Mouse (Mus musculus): ENCODE results near the gene Ston2. TPM values are rescaled to one million over a fixed set of nuclear protein-coding genes. Genes with fewer than 3 reads are reported as not detected.
A peak's percentile ranks its signal among the peaks of the same experiment; 100 is the strongest.

Ston2 gene
- polyA plus RNA-seq, 1 experiment from 2014 or later = 13.7 TPM

DNA sequence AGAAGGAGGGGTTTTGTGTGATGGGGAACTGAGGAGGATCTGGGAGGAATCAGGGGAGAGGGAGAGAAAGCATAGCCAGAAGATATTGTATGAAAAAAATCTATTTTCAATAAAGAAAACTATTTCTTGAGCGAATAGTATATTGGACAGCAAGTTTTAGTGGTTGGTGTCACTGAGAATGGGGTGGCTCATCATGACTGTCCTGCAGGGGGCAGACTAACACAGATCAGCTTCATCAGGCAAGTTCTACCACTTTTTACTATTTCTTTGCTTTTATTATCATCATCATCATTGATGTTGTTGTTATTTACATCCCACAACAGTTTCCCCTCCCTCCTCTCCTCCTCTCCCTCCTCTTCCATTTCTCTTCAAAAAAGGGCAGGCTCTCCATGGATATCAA is 163.2 kb downstream of the Ston2 start:
- WGBS = 65% methylated on average over 1 of the region's 1 CpGs
- Histone ChIP-seq H3K9me3 (ENCODE audit: control insufficient read depth, low read length) (no peaks in the 10 kb centered on the region), H3K4me1 (replicated peaks; ENCODE audit: control insufficient read depth, insufficient read depth, low read length) (no peaks in the 10 kb centered on the region)

DNA sequence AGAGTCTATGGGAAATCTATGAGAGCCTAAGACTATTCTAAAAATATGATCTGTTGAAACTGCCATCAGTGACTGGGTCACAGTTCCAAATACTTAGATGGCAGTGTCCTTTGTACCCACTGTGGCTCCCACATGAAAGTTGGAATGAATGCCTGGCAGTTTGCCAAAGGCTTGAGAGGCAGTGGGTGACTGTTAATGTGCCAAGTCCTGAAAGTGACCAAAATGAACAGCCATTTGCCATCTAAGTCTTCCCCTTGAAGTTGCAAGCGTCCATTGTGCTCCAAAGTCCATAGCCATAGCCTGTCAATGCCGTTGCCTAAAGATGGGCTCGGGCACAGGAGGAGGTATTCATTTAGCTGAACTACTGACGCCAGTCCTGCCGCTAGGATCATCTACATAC is 178.8 kb downstream of the Ston2 start:
- H3K4me1 ChIP-seq (replicated peaks; ENCODE audit: control insufficient read depth, insufficient read depth, low read length) = no peaks in the 10 kb centered on the region
- H3K27me3 ChIP-seq (ENCODE audit: control insufficient read depth, insufficient read depth, low read length) = no peaks in the 10 kb centered on the region
- H3K27ac ChIP-seq (ENCODE audit: low read depth, low read length) = no peak overlapping the region
- no peak for ATAC-seq (replicated peaks; ENCODE audit: low FRiP score)
- WGBS = 88% methylated on average over 5 of the region's 5 CpGs
- no peaks in the 10 kb centered on the region for H3K36me3 ChIP-seq (ENCODE audit: control insufficient read depth, insufficient read depth, low read length)
- no peak overlapping the region for H3K4me2 ChIP-seq (ENCODE audit: low read depth, low read length, severe bottlenecking)
- H3K9me3 ChIP-seq (ENCODE audit: control insufficient read depth, low read length) = no peaks in the 10 kb centered on the region
- no peak for DNase-seq (ENCODE audit: low spot score)
- no peak overlapping the region for H3K9ac ChIP-seq (ENCODE audit: low read length)
- no peak overlapping the region for H3K4me3 ChIP-seq (ENCODE audit: low read depth, low read length)

More for the DNA sequence above, 163.2 kb downstream of the Ston2 start:
- Histone ChIP-seq H3K9ac (ENCODE audit: low read length) (no peak overlapping the region), H3K4me2 (ENCODE audit: low read depth, low read length, severe bottlenecking) (no peak overlapping the region), H3K27ac (ENCODE audit: low read depth, low read length) (no peak overlapping the region), H3K4me3 (ENCODE audit: low read depth, low read length) (no peak overlapping the region), H3K27me3 (ENCODE audit: control insufficient read depth, insufficient read depth, low read length) (no peaks in the 10 kb centered on the region), H3K36me3 (ENCODE audit: control insufficient read depth, insufficient read depth, low read length) (no peaks in the 10 kb centered on the region)
- no peak for DNase-seq (ENCODE audit: low spot score)
- ATAC-seq (replicated peaks; ENCODE audit: low FRiP score) = no peak

DNA sequence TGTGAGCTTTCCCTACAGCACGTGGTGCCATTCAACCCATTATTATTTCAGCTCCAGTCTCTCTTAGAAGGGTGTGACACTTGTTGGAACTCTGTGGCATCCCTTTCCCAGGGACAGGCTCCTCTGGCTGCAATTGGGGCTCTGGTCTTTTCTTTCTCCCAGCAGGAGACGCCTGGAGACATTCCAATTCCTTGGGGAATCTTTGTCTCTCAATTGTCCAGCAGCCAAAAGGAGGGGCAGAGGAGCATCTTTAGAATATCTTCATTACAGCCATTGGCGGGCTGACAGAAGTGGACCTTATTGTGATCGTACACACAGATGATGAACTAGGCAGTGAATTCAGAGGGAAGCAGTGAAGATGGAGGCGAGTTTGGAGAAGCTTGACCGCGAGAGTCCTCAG is 180.5 kb downstream of the Ston2 start:
- Histone ChIP-seq H3K36me3 (ENCODE audit: control insufficient read depth, insufficient read depth, low read length) (no peaks in the 10 kb centered on the region), H3K9me3 (ENCODE audit: control insufficient read depth, low read length) (no peaks in the 10 kb centered on the region), H3K4me2 (ENCODE audit: low read depth, low read length, severe bottlenecking) (no peak overlapping the region), H3K9ac (ENCODE audit: low read length) (no peak overlapping the region), H3K4me3 (ENCODE audit: low read depth, low read length) (no peak overlapping the region), H3K27ac (ENCODE audit: low read depth, low read length) (no peak overlapping the region), H3K4me1 (replicated peaks; ENCODE audit: control insufficient read depth, insufficient read depth, low read length) (no peaks in the 10 kb centered on the region), H3K27me3 (ENCODE audit: control insufficient read depth, insufficient read depth, low read length) (no peaks in the 10 kb centered on the region)
- DNase-seq (ENCODE audit: low spot score) (no peak), ATAC-seq (replicated peaks; ENCODE audit: low FRiP score) (no peak)
- WGBS = 48% methylated on average over 7 of the region's 7 CpGs

DNA sequence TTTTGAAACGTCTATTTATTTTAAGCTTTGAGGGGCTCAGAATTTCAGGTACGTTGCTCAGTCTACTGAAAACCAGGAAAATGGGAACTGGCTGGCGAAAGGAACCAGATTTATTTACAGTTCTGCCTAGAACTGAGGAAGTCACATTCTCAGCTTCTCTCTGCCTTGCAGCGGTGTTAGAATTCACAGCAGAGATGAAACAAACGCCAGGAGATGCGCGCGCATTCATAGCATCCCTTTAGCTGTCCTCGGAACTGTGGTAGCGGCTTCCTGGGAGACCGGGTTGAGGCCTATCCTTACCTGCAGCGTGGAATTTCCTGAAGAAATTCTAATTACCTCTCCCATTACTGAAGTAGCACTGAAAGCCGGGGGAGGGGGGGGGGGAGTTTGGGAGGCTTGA is 181.5 kb downstream of the Ston2 start:
- Histone ChIP-seq H3K4me1 (replicated peaks; ENCODE audit: control insufficient read depth, insufficient read depth, low read length) (no peaks in the 10 kb centered on the region), H3K36me3 (ENCODE audit: control insufficient read depth, insufficient read depth, low read length) (no peaks in the 10 kb centered on the region), H3K4me2 (ENCODE audit: low read depth, low read length, severe bottlenecking) (no peak overlapping the region), H3K9me3 (ENCODE audit: control insufficient read depth, low read length) (no peaks in the 10 kb centered on the region), H3K27me3 (ENCODE audit: control insufficient read depth, insufficient read depth, low read length) (no peaks in the 10 kb centered on the region), H3K27ac (ENCODE audit: low read depth, low read length) (no peak overlapping the region), H3K9ac (ENCODE audit: low read length) (no peak overlapping the region), H3K4me3 (ENCODE audit: low read depth, low read length) (no peak overlapping the region)
- DNase-seq (ENCODE audit: low spot score) (no peak), ATAC-seq (replicated peaks; ENCODE audit: low FRiP score) (no peak)
- WGBS = 89% methylated on average over 13 of the region's 13 CpGs

DNA sequence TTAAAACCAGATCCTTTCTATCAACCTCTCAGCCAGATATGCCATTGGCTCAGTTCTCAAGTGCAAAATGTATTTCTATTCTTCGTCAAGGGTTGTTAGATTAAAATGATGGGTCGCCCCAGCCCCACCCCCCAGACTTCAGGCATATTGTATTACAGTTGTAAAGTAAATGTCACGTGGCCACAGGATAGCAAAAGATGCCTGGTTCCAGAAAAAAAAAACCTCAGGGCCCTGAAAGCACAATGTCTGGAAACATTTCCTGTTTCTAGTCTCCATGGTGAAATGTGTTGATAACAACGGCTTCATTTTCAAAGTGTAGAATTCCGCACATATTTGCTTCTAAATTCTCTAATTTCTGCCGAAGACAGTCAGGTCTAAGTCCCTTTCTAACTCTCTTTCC is 183.6 kb downstream of the Ston2 start:
- Histone ChIP-seq H3K4me2 (ENCODE audit: low read depth, low read length, severe bottlenecking) (no peak overlapping the region), H3K9me3 (ENCODE audit: control insufficient read depth, low read length) (no peaks in the 10 kb centered on the region), H3K36me3 (ENCODE audit: control insufficient read depth, insufficient read depth, low read length) (no peaks in the 10 kb centered on the region), H3K9ac (ENCODE audit: low read length) (no peak overlapping the region), H3K27ac (ENCODE audit: low read depth, low read length) (no peak overlapping the region), H3K27me3 (ENCODE audit: control insufficient read depth, insufficient read depth, low read length) (no peaks in the 10 kb centered on the region), H3K4me1 (replicated peaks; ENCODE audit: control insufficient read depth, insufficient read depth, low read length) (no peaks in the 10 kb centered on the region), H3K4me3 (ENCODE audit: low read depth, low read length) (no peak overlapping the region)
- no peak for ATAC-seq (replicated peaks; ENCODE audit: low FRiP score)
- 79% methylated on average over 6 of the region's 6 CpGs for WGBS
- DNase-seq (ENCODE audit: low spot score) = no peak

DNA sequence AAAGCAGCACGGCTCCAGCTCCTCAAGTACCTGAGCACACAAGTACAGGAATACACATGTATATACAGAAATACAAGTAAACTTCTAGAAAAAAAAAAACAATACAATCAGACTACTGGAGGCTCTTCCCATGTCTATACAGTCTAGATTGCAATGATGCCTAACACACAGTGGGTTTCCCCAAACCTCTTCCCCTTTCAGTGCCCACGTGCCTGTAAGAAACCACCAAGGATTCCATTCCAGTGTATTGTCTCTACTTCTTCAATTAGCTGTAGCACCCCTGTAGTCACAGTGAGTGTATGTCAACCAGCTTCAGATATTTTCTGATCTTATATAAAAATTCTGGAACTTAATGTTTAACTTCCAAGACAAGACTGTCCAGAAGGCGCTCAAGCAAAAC is 196.1 kb downstream of the Ston2 start:
- ATAC-seq (replicated peaks; ENCODE audit: low FRiP score) (no peak), DNase-seq (ENCODE audit: low spot score) (no peak)
- Histone ChIP-seq H3K9ac (ENCODE audit: low read length) (no peak overlapping the region), H3K36me3 (ENCODE audit: control insufficient read depth, insufficient read depth, low read length) (no peaks in the 10 kb centered on the region), H3K27ac (ENCODE audit: low read depth, low read length) (no peak overlapping the region), H3K4me1 (replicated peaks; ENCODE audit: control insufficient read depth, insufficient read depth, low read length) (peaks cover under 1% of the 10 kb centered on the region; the same call in 1 of the 2 replicates), H3K9me3 (ENCODE audit: control insufficient read depth, low read length) (no peaks in the 10 kb centered on the region), H3K4me3 (ENCODE audit: low read depth, low read length) (no peak overlapping the region), H3K4me2 (ENCODE audit: low read depth, low read length, severe bottlenecking) (no peak overlapping the region), H3K27me3 (ENCODE audit: control insufficient read depth, insufficient read depth, low read length) (no peaks in the 10 kb centered on the region)
- WGBS = 94% methylated on average over 3 of the region's 3 CpGs

DNA sequence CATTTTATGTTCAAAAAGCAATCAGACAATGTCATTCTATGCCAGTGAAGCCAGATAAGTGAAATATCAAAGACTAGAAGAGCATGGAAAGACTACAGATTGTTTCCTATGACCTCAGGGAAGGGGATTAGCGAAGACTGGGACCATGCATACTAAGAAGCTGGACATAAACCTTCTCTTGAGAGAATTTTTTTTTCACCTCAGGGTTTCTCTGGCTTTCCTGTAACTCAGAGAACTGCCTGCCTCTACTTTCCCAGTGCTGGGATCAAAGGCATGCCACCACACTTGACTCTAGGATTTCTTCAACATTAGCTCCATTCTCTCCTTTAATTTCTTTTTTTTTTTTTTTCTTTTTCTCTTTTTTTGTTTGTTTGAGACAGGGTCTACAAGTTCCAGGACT is 197.0 kb downstream of the Ston2 start:
- H3K27ac ChIP-seq (ENCODE audit: low read depth, low read length) = no peak overlapping the region
- ATAC-seq (replicated peaks; ENCODE audit: low FRiP score) = no peak
- peak overlapping the region; percentile 74 for H3K9ac ChIP-seq (ENCODE audit: low read length)

DNA sequence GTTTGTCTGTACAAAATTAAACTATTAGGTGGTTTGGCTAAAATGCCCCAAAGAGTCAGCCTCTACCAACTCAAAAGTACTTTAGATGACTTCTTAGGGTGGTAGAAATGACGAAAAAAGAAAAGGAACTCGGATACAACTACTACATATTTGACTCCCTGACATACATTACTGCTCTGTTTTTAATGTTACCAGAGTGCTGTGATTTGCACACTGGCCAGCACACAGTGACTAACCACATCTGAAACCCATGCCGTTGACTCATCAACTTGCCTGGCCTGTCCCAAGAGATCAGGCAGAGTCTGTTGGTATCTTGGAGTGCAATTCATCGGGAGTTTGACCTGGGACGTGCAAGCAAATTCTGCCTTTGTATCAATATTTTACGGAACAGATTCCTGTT is 197.5 kb downstream of the Ston2 start:
- Histone ChIP-seq H3K4me2 (ENCODE audit: low read depth, low read length, severe bottlenecking) (peak overlapping the region; percentile 54), H3K9me3 (ENCODE audit: control insufficient read depth, low read length) (no peaks in the 10 kb centered on the region), H3K27ac (ENCODE audit: low read depth, low read length) (peak overlapping the region; percentile 88), H3K9ac (ENCODE audit: low read length) (peak overlapping the region; percentile 74), H3K4me1 (replicated peaks; ENCODE audit: control insufficient read depth, insufficient read depth, low read length) (peaks cover 4% of the 10 kb centered on the region; the same call in 1 of the 2 replicates), H3K27me3 (ENCODE audit: control insufficient read depth, insufficient read depth, low read length) (no peaks in the 10 kb centered on the region), H3K36me3 (ENCODE audit: control insufficient read depth, insufficient read depth, low read length) (peaks cover 3% of the 10 kb centered on the region; the same call in 1 of the 2 replicates), H3K4me3 (ENCODE audit: low read depth, low read length) (peak overlapping the region; percentile 97)
- WGBS = 30% methylated on average over 6 of the region's 6 CpGs
- ATAC-seq (replicated peaks; ENCODE audit: low FRiP score) (no peak), DNase-seq (ENCODE audit: low spot score) (peak; percentile 56)

More for the DNA sequence above, 197.0 kb downstream of the Ston2 start:
- Histone ChIP-seq H3K4me3 (ENCODE audit: low read depth, low read length) (0 out of 2 replicates have a peak overlapping the region, but pooled peaks have one; percentile 97), H3K36me3 (ENCODE audit: control insufficient read depth, insufficient read depth, low read length) (no peaks in the 10 kb centered on the region), H3K4me1 (replicated peaks; ENCODE audit: control insufficient read depth, insufficient read depth, low read length) (peaks cover 4% of the 10 kb centered on the region; the same call in 1 of the 2 replicates), H3K9me3 (ENCODE audit: control insufficient read depth, low read length) (no peaks in the 10 kb centered on the region), H3K4me2 (ENCODE audit: low read depth, low read length, severe bottlenecking) (peak overlapping the region; percentile 54), H3K27me3 (ENCODE audit: control insufficient read depth, insufficient read depth, low read length) (no peaks in the 10 kb centered on the region)
- WGBS = 54% methylated on average over 1 of the region's 1 CpGs
- DNase-seq (ENCODE audit: low spot score) = no peak
